Mouse (Mus musculus): ENCODE data around the gene Itga2b. TPM values are rescaled to one million over a fixed set of nuclear protein-coding genes. Genes with fewer than 3 reads are reported as not detected.

Itga2b gene
- polyA plus RNA-seq, 1 experiment from 2014 or later: 9.1 TPM

DNA sequence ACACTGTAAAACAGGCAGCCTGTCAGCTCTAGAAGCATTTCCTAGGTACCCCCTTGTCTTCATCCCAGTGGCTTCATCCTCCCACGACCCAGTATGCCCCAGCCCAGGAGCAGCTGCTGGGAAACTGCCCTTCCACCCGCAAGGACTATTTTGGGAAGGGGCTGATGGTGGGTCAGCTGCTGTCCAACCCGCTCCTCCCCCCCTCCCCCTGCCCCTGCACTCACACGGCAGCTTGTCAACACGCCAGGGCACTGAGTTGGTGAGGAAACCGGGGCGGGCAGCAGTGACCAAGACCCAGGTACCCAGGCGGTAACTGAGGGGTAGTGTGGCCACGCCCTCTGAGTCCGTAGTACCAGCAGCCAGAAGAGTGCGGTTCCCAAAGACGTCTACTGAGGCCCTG, 26.2 kb downstream of the Itga2b start:
- Histone ChIP-seq H3K27me3 (no peaks in the 10 kb centered on the region), H3K4me3 (replicated peaks) (no peak overlapping the region), H3K4me2 (replicated peaks) (no peak overlapping the region), H3K9me3 (replicated peaks) (no peaks in the 10 kb centered on the region), H3K36me3 (peaks cover 41% of the 10 kb centered on the region), H3K4me1 (peaks cover 50% of the 10 kb centered on the region), H3K9ac (no peak overlapping the region), H3K27ac (replicated peaks) (no peak overlapping the region)
- WGBS: 69% methylated on average over 12 of the region's 12 CpGs
- no peak for ATAC-seq (ENCODE audit: insufficient number of reproducible peaks, low FRiP score, low TSS enrichment, low read depth)

DNA sequence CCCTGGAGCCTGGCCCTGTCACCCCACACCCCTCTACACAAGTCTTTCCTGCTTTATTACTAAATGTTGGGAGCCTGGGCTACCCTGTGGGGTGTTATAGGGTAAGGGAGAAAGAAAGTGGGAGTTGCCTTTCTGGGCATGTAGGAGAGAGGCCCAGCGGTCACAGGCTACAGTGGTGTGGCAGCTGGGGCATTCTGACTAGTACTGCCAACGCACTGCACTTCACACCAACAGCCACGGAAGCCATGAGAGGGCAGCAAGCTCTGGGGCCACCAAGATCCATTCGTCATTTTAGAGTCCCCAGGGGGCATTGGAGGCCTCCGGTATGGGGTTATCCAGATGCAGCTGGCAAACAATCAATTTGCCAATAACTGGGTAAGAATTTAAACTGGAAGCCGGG, 27.8 kb downstream of the Itga2b start:
- no peak overlapping the region for H3K9ac ChIP-seq
- 84% methylated on average over 6 of the region's 6 CpGs for WGBS
- H3K9me3 ChIP-seq (replicated peaks): no peaks in the 10 kb centered on the region
- no peak for ATAC-seq (ENCODE audit: insufficient number of reproducible peaks, low FRiP score, low TSS enrichment, low read depth)
- peaks cover 41% of the 10 kb centered on the region for H3K36me3 ChIP-seq
- no peak overlapping the region for H3K27ac ChIP-seq (replicated peaks)
- H3K27me3 ChIP-seq: no peaks in the 10 kb centered on the region
- no peak overlapping the region for H3K4me3 ChIP-seq (replicated peaks)
- no peak overlapping the region for H3K4me2 ChIP-seq (replicated peaks)
- H3K4me1 ChIP-seq: peaks cover 54% of the 10 kb centered on the region

- ATAC-seq (ENCODE audit: insufficient number of reproducible peaks, low FRiP score, low TSS enrichment, low read depth): no peak
- H3K4me3 ChIP-seq (replicated peaks): no peak overlapping the region
- H3K9ac ChIP-seq: no peak overlapping the region
- H3K9me3 ChIP-seq (replicated peaks): no peaks in the 10 kb centered on the region
- peaks cover 43% of the 10 kb centered on the region for H3K36me3 ChIP-seq
- H3K4me2 ChIP-seq (replicated peaks): no peak overlapping the region
- peaks cover 54% of the 10 kb centered on the region for H3K4me1 ChIP-seq
- no peaks in the 10 kb centered on the region for H3K27me3 ChIP-seq
- 86% methylated on average over 3 of the region's 3 CpGs for WGBS
- no peak overlapping the region for H3K27ac ChIP-seq (replicated peaks)
These were observed 28.5 kb downstream of the Itga2b start for GRCm38 (mm10) chr11:102441434-102441833.

GRCm38 (mm10) chr11:102440255-102440654, 29.7 kb downstream of the Itga2b start:
- Histone ChIP-seq H3K9me3 (replicated peaks) (no peaks in the 10 kb centered on the region), H3K4me3 (replicated peaks) (no peak overlapping the region), H3K9ac (no peak overlapping the region), H3K4me1 (peaks cover 42% of the 10 kb centered on the region), H3K27ac (replicated peaks) (no peak overlapping the region), H3K4me2 (replicated peaks) (no peak overlapping the region), H3K36me3 (peaks cover 55% of the 10 kb centered on the region), H3K27me3 (no peaks in the 10 kb centered on the region)
- 92% methylated on average over 8 of the region's 8 CpGs for WGBS
- ATAC-seq (ENCODE audit: insufficient number of reproducible peaks, low FRiP score, low TSS enrichment, low read depth): no peak

- H3K27me3 ChIP-seq: no peaks in the 10 kb centered on the region
- no peaks in the 10 kb centered on the region for H3K9me3 ChIP-seq (replicated peaks)
- no peak overlapping the region for H3K4me2 ChIP-seq (replicated peaks)
- ATAC-seq (ENCODE audit: insufficient number of reproducible peaks, low FRiP score, low TSS enrichment, low read depth): no peak
- H3K36me3 ChIP-seq: peaks cover 62% of the 10 kb centered on the region
- H3K4me3 ChIP-seq (replicated peaks): peak overlapping the region; percentile 43; the same call in 1 of the 2 replicates
- peaks cover 34% of the 10 kb centered on the region for H3K4me1 ChIP-seq
- WGBS: 80% methylated on average over 14 of the region's 14 CpGs
- H3K9ac ChIP-seq: no peak overlapping the region
- no peak overlapping the region for H3K27ac ChIP-seq (replicated peaks)
These were observed 30.5 kb downstream of the Itga2b start for GRCm38 (mm10) chr11:102439093-102440082.

DNA sequence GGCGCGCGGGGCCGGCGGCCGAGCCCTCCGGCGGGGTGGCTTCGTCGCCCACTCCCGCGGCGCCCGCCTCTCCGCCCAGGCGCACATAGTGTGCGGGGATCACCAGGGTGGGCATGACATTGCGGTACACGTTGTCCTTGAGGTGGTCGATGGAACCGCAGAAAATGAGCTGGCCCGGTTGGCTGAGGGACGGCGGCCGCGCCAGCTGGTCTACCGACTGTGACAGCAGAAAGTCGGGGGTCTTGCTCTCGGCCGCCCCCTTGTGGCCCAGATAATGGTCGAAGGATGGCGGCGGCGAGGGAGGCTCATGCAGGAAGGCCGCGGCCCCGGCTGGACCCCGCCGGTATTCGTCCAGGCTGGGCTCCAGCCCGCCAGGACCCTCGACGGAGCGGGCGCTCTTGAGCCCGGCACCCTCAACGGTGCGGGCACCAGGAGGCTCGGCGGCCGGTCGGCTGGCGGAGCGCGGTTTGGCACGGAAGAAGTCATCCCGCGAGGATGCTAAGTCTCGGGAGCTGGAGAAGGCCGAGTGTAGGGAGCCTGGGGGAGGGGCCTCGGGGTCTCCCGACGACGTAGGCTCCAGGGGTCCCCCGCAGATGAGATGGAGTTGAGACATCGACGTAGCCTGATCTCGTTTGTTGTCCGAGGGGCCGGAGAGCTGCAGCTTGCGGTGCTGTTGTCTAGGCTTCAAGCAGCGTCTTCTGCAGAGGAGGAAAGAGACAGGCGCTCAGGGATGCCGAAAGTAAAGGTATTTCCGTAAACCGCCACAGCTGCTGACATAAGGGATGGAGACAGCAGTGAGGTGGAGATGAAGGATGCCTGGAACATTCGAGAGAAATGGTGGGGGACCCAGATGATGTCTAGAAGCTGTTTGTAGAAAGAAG, 31.5 kb downstream of the Itga2b start:
- Histone ChIP-seq H3K4me3 (replicated peaks) (peak overlapping the region; percentile 43), H3K27me3 (no peaks in the 10 kb centered on the region), H3K9me3 (replicated peaks) (no peaks in the 10 kb centered on the region), H3K4me1 (peaks cover 30% of the 10 kb centered on the region), H3K36me3 (peaks cover 60% of the 10 kb centered on the region), H3K27ac (replicated peaks) (no peak overlapping the region), H3K4me2 (replicated peaks) (peak overlapping the region; percentile 69), H3K9ac (peak overlapping the region; percentile 15; the same call in 1 of the 2 replicates)
- ATAC-seq (ENCODE audit: insufficient number of reproducible peaks, low FRiP score, low TSS enrichment, low read depth): peak; percentile 20; the same call in 1 of the 2 replicates
- WGBS: 13% methylated on average over 72 of the region's 77 CpGs

GRCm38 (mm10) chr11:102437120-102438061, 32.5 kb downstream of the Itga2b start:
- peak overlapping the region; percentile 43 for H3K4me3 ChIP-seq (replicated peaks)
- 0 out of 2 replicates have a peak overlapping the region, but pooled peaks have one; percentile 18 for H3K27ac ChIP-seq (replicated peaks)
- H3K36me3 ChIP-seq: peaks cover 54% of the 10 kb centered on the region
- peak overlapping the region; percentile 69 for H3K4me2 ChIP-seq (replicated peaks)
- H3K4me1 ChIP-seq: peaks cover 39% of the 10 kb centered on the region
- ATAC-seq (ENCODE audit: insufficient number of reproducible peaks, low FRiP score, low TSS enrichment, low read depth): peak; percentile 56
- H3K9me3 ChIP-seq (replicated peaks): no peaks in the 10 kb centered on the region
- 10% methylated on average over 87 of the region's 87 CpGs for WGBS
- no peaks in the 10 kb centered on the region for H3K27me3 ChIP-seq
- H3K9ac ChIP-seq: peak overlapping the region; percentile 15; the same call in 1 of the 2 replicates

DNA sequence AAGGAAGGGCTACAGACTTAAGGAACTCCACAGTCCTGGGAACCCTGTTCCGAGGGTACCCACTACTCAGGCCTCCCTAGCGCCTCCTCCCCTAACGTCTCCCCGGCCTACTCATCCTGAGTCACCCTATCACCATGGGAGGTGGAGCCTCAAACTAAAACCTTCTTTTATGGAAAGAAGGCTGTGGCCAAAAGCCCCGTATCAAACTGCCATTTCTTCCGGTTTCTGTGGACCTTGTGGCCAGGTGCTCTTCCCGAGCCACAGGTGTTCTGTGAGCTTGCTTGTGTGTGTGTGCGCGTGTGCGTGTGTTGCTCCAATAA, 33.5 kb downstream of the Itga2b start:
- H3K36me3 ChIP-seq: peaks cover 47% of the 10 kb centered on the region
- 78% methylated on average over 10 of the region's 10 CpGs for whole genome bisulfite sequencing

DNA sequence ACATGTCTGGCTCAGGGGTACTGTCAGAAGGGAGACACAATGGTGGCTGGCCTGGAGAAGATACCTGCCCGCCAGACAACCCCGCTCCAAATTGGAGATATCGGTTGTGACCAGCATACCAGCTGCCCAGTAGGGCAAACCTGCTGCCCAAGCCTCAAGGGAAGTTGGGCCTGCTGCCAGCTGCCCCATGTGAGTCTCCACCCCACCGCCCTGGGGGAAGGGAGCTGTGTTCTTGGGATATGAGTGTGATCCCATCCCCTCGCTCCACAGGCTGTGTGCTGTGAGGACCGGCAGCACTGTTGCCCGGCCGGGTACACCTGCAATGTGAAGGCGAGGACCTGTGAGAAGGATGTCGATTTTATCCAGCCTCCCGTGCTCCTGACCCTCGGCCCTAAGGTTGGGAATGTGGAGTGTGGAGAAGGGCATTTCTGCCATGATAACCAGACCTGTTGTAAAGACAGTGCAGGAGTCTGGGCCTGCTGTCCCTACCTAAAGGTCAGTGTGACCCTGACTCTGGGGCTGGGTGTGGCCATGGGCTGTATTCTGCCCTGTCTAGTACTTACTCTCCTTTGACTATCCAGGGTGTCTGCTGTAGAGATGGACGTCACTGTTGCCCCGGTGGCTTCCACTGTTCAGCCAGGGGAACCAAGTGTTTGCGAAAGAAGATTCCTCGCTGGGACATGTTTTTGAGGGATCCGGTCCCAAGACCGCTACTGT, 34.0 kb downstream of the Itga2b start:
- no peak overlapping the region for H3K9ac ChIP-seq
- peaks cover 51% of the 10 kb centered on the region for H3K4me1 ChIP-seq
- 91% methylated on average over 18 of the region's 18 CpGs for WGBS
- H3K4me2 ChIP-seq (replicated peaks): no peak overlapping the region
- H3K9me3 ChIP-seq (replicated peaks): no peaks in the 10 kb centered on the region
- no peaks in the 10 kb centered on the region for H3K27me3 ChIP-seq
- no peak for ATAC-seq (ENCODE audit: insufficient number of reproducible peaks, low FRiP score, low TSS enrichment, low read depth)
- peaks cover 44% of the 10 kb centered on the region for H3K36me3 ChIP-seq
- no peak overlapping the region for H3K4me3 ChIP-seq (replicated peaks)
- no peak overlapping the region for H3K27ac ChIP-seq (replicated peaks)

More for the DNA sequence above, 33.5 kb downstream of the Itga2b start:
- no peak for ATAC-seq (ENCODE audit: insufficient number of reproducible peaks, low FRiP score, low TSS enrichment, low read depth)
- H3K4me1 ChIP-seq: peaks cover 47% of the 10 kb centered on the region
- H3K9me3 ChIP-seq (replicated peaks): no peaks in the 10 kb centered on the region
- no peak overlapping the region for H3K27ac ChIP-seq (replicated peaks)
- no peaks in the 10 kb centered on the region for H3K27me3 ChIP-seq
- H3K9ac ChIP-seq: no peak overlapping the region
- H3K4me3 ChIP-seq (replicated peaks): no peak overlapping the region
- no peak overlapping the region for H3K4me2 ChIP-seq (replicated peaks)
